Comparison of ENCODE assay signal across 9 mouse cellular contexts in the genomic region with DNA sequence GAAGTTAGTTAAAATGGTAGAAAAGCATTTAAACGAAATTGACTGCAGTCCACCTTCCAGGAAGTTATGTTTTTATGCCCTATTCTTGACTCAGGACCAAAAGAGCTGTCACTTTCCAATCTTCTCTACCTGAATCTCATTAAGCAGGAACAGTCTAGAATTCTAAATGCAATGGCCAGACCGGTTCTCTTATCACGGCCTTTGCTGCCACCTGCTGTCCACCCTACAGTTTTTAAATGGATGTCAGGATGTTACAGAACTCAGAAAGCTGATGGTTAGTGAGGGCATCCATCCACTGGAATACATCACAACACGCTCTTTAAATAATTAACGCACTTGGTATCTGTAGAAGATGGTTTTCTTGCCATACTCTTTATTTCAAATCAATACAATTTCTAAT.
DNase-seq lines count a peak whose midpoint lies in the region; ATAC-seq and TF ChIP-seq lines count a peak whose summit lies in the region.
"Had no signal": no experiment of that assay in that cellular context is flagged by ENCODE, and none has a peak within 500 bp of the region (broad histone marks: within the 10 kb centered on the region; RNA-seq: fewer than 3 reads in every experiment).

No protein-coding gene starts in this region.

- H3K79me2 ChIP-seq in heart, adult 2 months (replicated peaks; ENCODE audit: control insufficient read depth, insufficient read depth, low read length), result no peaks in the 10 kb centered on the region

- TF ChIP-seq CTCF in heart, adult 2 months (IDR thresholded peaks at IDR 0.05), result peak; percentile 72

- WGBS in heart, adult 2 months, result 15% methylated on average over 5 of the region's 5 CpGs
- 19% methylated on average over 5 of the region's 5 CpGs for WGBS in forebrain, embryonic 13.5 days

- no peak overlapping the region for H3K9ac ChIP-seq in heart, adult 2 months (ENCODE audit: low read depth, low read length)
- H3K9ac ChIP-seq in forebrain, embryonic 13.5 days, result no peak overlapping the region
- H3K9ac ChIP-seq: neural tube, embryonic 13.5 days had no signal

- H3K27ac ChIP-seq in heart, adult 2 months, result no peak overlapping the region
- no peak overlapping the region for H3K27ac ChIP-seq in forebrain, embryonic 13.5 days
- H3K27ac ChIP-seq: neural tube, embryonic 13.5 days had no signal

- no peaks in the 10 kb centered on the region for H3K36me3 ChIP-seq in heart, adult 2 months (ENCODE audit: control insufficient read depth, insufficient read depth, low read length)
- H3K36me3 ChIP-seq in forebrain, embryonic 13.5 days (ENCODE audit: poor library complexity, severe bottlenecking), result no peaks in the 10 kb centered on the region
- H3K36me3 ChIP-seq: neural tube, embryonic 13.5 days had no signal

- peaks cover 5% of the 10 kb centered on the region for H3K27me3 ChIP-seq in heart, adult 2 months (ENCODE audit: control insufficient read depth, insufficient read depth, low read length)
- H3K27me3 ChIP-seq in forebrain, embryonic 13.5 days, result peaks cover 35% of the 10 kb centered on the region

- intact Hi-C loops in heart, adult 2 months (cut with DNase I), result loop anchor here (5.0 to 10.0 kb wide), 2 partner anchors 1263 to 1730 kb away; no protein-coding TSS in a partner anchor

- no peak for TF ChIP-seq POLR2A in heart, adult 2 months (IDR thresholded peaks at IDR 0.05; ENCODE audit: insufficient read depth, low read depth, low read length)

- H3K4me3 ChIP-seq in heart, adult 2 months, result no peak overlapping the region
- no peak overlapping the region for H3K4me3 ChIP-seq in forebrain, embryonic 13.5 days
- H3K4me3 ChIP-seq: neural tube, embryonic 13.5 days had no signal

- H3K4me1 ChIP-seq in heart, adult 2 months (ENCODE audit: control insufficient read depth, insufficient read depth, low read length), result no peaks in the 10 kb centered on the region; the same call in 1 of the 2 replicates
- peaks cover 16% of the 10 kb centered on the region for H3K4me1 ChIP-seq in forebrain, embryonic 13.5 days

- peak; percentile 35 for ATAC-seq in forebrain, embryonic 13.5 days

- H3K4me2 ChIP-seq in forebrain, embryonic 13.5 days, result no peak overlapping the region
- H3K4me2 ChIP-seq: neural tube, embryonic 13.5 days had no signal

- no peaks in the 10 kb centered on the region for H3K9me3 ChIP-seq in forebrain, embryonic 13.5 days (replicated peaks)
- H3K9me3 ChIP-seq: neural tube, embryonic 13.5 days had no signal

- no peak for TF ChIP-seq EP300 in heart, adult 2 months (IDR thresholded peaks at IDR 0.05; ENCODE audit: insufficient read depth, low read depth, low read length)

- peak in 1 of 2 experiments; percentile 58 for DNase-seq in heart, adult 2 months
- DNase-seq in heart, adult 11 months, result no peak
- peak; percentile 5 for DNase-seq in CD4-positive helper T cell, adult 2 months (ENCODE audit: low read depth, low spot score)
- DNase-seq in c-Kit-positive CD71-positive TER-119-positive erythroid progenitor cells, embryonic 14.5 days (ENCODE audit: low spot score), result peak; percentile 7
- peak; percentile 19 to 68 for DNase-seq in layer of hippocampus, adult 18-20 months (ENCODE audit: low spot score in 2 of 2)
- peak; percentile 40 for DNase-seq in lung, postnatal 36 days
- DNase-seq in skeletal muscle tissue, adult 2 months (ENCODE audit: low read depth, low spot score), result peak; percentile 6
